Mouse (Mus musculus) embryonic facial prominence, embryonic 11.5 days (tissue): Measurements from ENCODE around the gene Arid3b. TPM values are rescaled to one million over a fixed set of nuclear protein-coding genes. Genes with fewer than 3 reads are reported as not detected.

ENCODE experiments used
- ATAC-seq: fragments of 200-750 bp; cut with Nextera tagmentation; replicated peaks from 2 replicates; pipeline ENCODE4 v1.8.0; 2017; ENCODE audit warnings: low read depth; ENCODE audit not compliant: insufficient number of reproducible peaks, low FRiP score, low TSS enrichment
- DNase-seq: peaks from one replicate; pipeline ENCODE4 v3.0.0-alpha.2; 2015; ENCODE audit warnings: low spot score
- H3K27ac ChIP-seq: fragments of 300-500 bp; sonication (generic); replicated peaks from 2 replicates; pipeline ENCODE4 v1.5.1; 2014; ENCODE audit warnings: mild to moderate bottlenecking, low read depth, low read length, control low read depth
- H3K27me3 ChIP-seq: fragments of 300-500 bp; sonication (generic); 2 replicates; pipeline ENCODE4 v1.6.1; 2014; ENCODE audit warnings: mild to moderate bottlenecking, low read length, moderate library complexity, mixed read lengths; ENCODE audit not compliant: control insufficient read depth, insufficient read depth
- H3K36me3 ChIP-seq: fragments of 300-500 bp; sonication (generic); replicated peaks from 2 replicates; pipeline ENCODE4 v1.6.1; 2014; ENCODE audit warnings: low read depth, mild to moderate bottlenecking, low read length, moderate library complexity, mixed read lengths; ENCODE audit not compliant: control insufficient read depth, insufficient read depth
- H3K4me1 ChIP-seq: fragments of 300-500 bp; sonication (generic); 2 replicates; pipeline ENCODE4 v1.6.1; 2014; ENCODE audit warnings: low read length, mixed read lengths; ENCODE audit not compliant: control insufficient read depth, insufficient read depth
- H3K4me2 ChIP-seq: fragments of 300-500 bp; sonication (generic); 2 replicates; pipeline ENCODE4 v1.6.1; 2014; ENCODE audit warnings: low read depth, mild to moderate bottlenecking, control low read depth, low read length, moderate library complexity
- H3K4me3 ChIP-seq: fragments of 300-500 bp; sonication (generic); 2 replicates; pipeline ENCODE4 v1.5.1; 2014; ENCODE audit warnings: low read depth, low read length, control low read depth
- H3K9ac ChIP-seq: fragments of 300-500 bp; sonication (generic); replicated peaks from 2 replicates; pipeline ENCODE4 v1.6.1; 2014; ENCODE audit warnings: mild to moderate bottlenecking, control low read depth, low read length
- H3K9me3 ChIP-seq: fragments of 300-500 bp; sonication (generic); replicated peaks from 2 replicates; pipeline ENCODE4 v1.6.1; 2016; ENCODE audit warnings: mild to moderate bottlenecking, low read length, inconsistent platforms, mixed read lengths; ENCODE audit not compliant: control insufficient read depth
- whole genome bisulfite sequencing: fragments of 180-500 bp; shearing (Covaris S2); extraction: QIAGEN DNeasy Blood & Tissue Kit; methylation state at CpG from one replicate; pipeline ENCODE4 v1.1.7; 2014; 5-methylcytosine and 5-hydroxymethylcytosine counted together
- polyA plus RNA-seq: library from polyadenylated mRNA; unstranded; fragments of >200 nt; fragmentation: Nextera tagmentation; extraction: Ambion mirVana; gene quantifications from 2 replicates; pipeline ENCODE4 v1.2.1, GENCODE M21; 2014

Gene Arid3b
- polyA plus RNA-seq, 1 experiment from 2014 or later, result 23.2 TPM

GRCm38 (mm10) chr9:57764147-57764973 lies 72.2 kb downstream of the Arid3b start:
- no peaks in the 10 kb centered on the region for H3K9me3 ChIP-seq
- ATAC-seq (peak; percentile 53; the same call in 1 of the 2 replicates), DNase-seq (peak; percentile 63)
- no peaks in the 10 kb centered on the region for H3K27me3 ChIP-seq
- peak overlapping the region; percentile 93 for H3K4me3 ChIP-seq
- peak overlapping the region; percentile 63 for H3K4me2 ChIP-seq
- H3K4me1 ChIP-seq, result peaks cover 6% of the 10 kb centered on the region
- H3K36me3 ChIP-seq, result peaks cover 6% of the 10 kb centered on the region
- peak overlapping the region; percentile 97 for H3K27ac ChIP-seq
- WGBS, result 1% methylated on average over 56 of the region's 57 CpGs
- H3K9ac ChIP-seq, result peak overlapping the region; percentile 98

GRCm38 (mm10) chr9:57762563-57762991 lies 74.0 kb downstream of the Arid3b start:
- DNase-seq, result peak; percentile 54
- H3K27me3 ChIP-seq, result no peaks in the 10 kb centered on the region
- H3K4me2 ChIP-seq, result no peak overlapping the region
- H3K36me3 ChIP-seq, result peaks cover 12% of the 10 kb centered on the region
- no peak overlapping the region for H3K4me3 ChIP-seq
- no peak overlapping the region for H3K9ac ChIP-seq
- no peak for ATAC-seq
- WGBS, result 72% methylated on average over 6 of the region's 6 CpGs
- no peak overlapping the region for H3K27ac ChIP-seq
- H3K4me1 ChIP-seq, result peaks cover 6% of the 10 kb centered on the region
- H3K9me3 ChIP-seq, result no peaks in the 10 kb centered on the region

GRCm38 (mm10) chr9:57761563-57762551 lies 74.7 kb downstream of the Arid3b start:
- Histone ChIP-seq H3K27me3 (no peaks in the 10 kb centered on the region), H3K36me3 (peaks cover 12% of the 10 kb centered on the region), H3K4me1 (peaks cover 6% of the 10 kb centered on the region), H3K9me3 (no peaks in the 10 kb centered on the region), H3K4me2 (no peak overlapping the region), H3K27ac (no peak overlapping the region), H3K9ac (no peak overlapping the region), H3K4me3 (no peak overlapping the region)
- no peak for DNase-seq
- no peak for ATAC-seq
- 88% methylated on average over 13 of the region's 13 CpGs for WGBS

- no peaks in the 10 kb centered on the region for H3K9me3 ChIP-seq
- 96% methylated on average over 24 of the region's 24 CpGs for WGBS
- peaks cover 16% of the 10 kb centered on the region for H3K36me3 ChIP-seq
- no peak overlapping the region for H3K4me2 ChIP-seq
- H3K27ac ChIP-seq, result no peak overlapping the region
- DNase-seq (no peak), ATAC-seq (no peak)
- H3K27me3 ChIP-seq, result no peaks in the 10 kb centered on the region
- H3K9ac ChIP-seq, result no peak overlapping the region
- no peak overlapping the region for H3K4me3 ChIP-seq
- H3K4me1 ChIP-seq, result peaks cover 6% of the 10 kb centered on the region
These were observed 76.0 kb downstream of the Arid3b start for GRCm38 (mm10) chr9:57760416-57761146.

- no peak for ATAC-seq
- no peak overlapping the region for H3K27ac ChIP-seq
- H3K9ac ChIP-seq, result no peak overlapping the region
- 30% methylated on average over 6 of the region's 6 CpGs for WGBS
- H3K36me3 ChIP-seq, result peaks cover 19% of the 10 kb centered on the region
- peak; percentile 67 for DNase-seq
- H3K4me2 ChIP-seq, result no peak overlapping the region
- no peaks in the 10 kb centered on the region for H3K9me3 ChIP-seq
- no peak overlapping the region for H3K4me3 ChIP-seq
- H3K27me3 ChIP-seq, result no peaks in the 10 kb centered on the region
- H3K4me1 ChIP-seq, result peaks cover 6% of the 10 kb centered on the region
These were observed 77.3 kb downstream of the Arid3b start for GRCm38 (mm10) chr9:57759289-57759688.

- whole genome bisulfite sequencing, result 89% methylated on average over 22 of the region's 22 CpGs
- peaks cover 23% of the 10 kb centered on the region for H3K36me3 ChIP-seq
These were observed 78.1 kb downstream of the Arid3b start for GRCm38 (mm10) chr9:57758528-57758927.

GRCm38 (mm10) chr9:57757578-57757977 lies 79.0 kb downstream of the Arid3b start:
- ATAC-seq, result no peak
- peaks cover 30% of the 10 kb centered on the region for H3K36me3 ChIP-seq
- H3K27ac ChIP-seq, result no peak overlapping the region
- no peak overlapping the region for H3K9ac ChIP-seq
- 88% methylated on average over 3 of the region's 3 CpGs for WGBS
- no peak overlapping the region for H3K4me2 ChIP-seq
- no peaks in the 10 kb centered on the region for H3K27me3 ChIP-seq
- DNase-seq, result no peak
- no peak overlapping the region for H3K4me3 ChIP-seq
- H3K9me3 ChIP-seq, result no peaks in the 10 kb centered on the region
- no peaks in the 10 kb centered on the region for H3K4me1 ChIP-seq

More at GRCm38 (mm10) chr9:57758528-57758927, 78.1 kb downstream of the Arid3b start:
- Histone ChIP-seq H3K4me3 (no peak overlapping the region), H3K9me3 (no peaks in the 10 kb centered on the region), H3K27ac (no peak overlapping the region), H3K4me2 (no peak overlapping the region), H3K27me3 (no peaks in the 10 kb centered on the region), H3K4me1 (peaks cover 3% of the 10 kb centered on the region), H3K9ac (no peak overlapping the region)
- DNase-seq, result no peak
- ATAC-seq, result no peak
